Mouse (Mus musculus) CH12.LX (cell line): ENCODE measurements at regions not wholly inside any gene's neighbourhood (a gene's known extent, or its start where the extent isn't known, plus 50 kb on each side); places are given as distances from the start of the nearest gene placed in this dataset.

ENCODE experiments used
- DNase-seq: peaks from one replicate; pipeline ENCODE4 v3.0.0-alpha.2; 2013; ENCODE audit errors: extremely low read depth
- H3K27ac ChIP-seq: 2 replicates; pipeline ENCODE4 v1.5.1; 2012; ENCODE audit warnings: low read depth, mild to moderate bottlenecking, control low read depth, moderate library complexity; ENCODE audit not compliant: insufficient read depth
- H3K27me3 ChIP-seq: replicated peaks from 2 replicates; pipeline ENCODE3; 2012; ENCODE audit warnings: inconsistent platforms
- H3K36me3 ChIP-seq, 2 experiments: replicated peaks in 1 of 2; 2 replicates each; pipeline versions ENCODE3 to v1.6.1; 2012; ENCODE audit warnings: inconsistent platforms in 1 of 2, low read length in 1 of 2, mild to moderate bottlenecking in 1 of 2, mixed read lengths in 1 of 2, moderate library complexity in 1 of 2; ENCODE audit not compliant: control insufficient read depth in 1 of 2, insufficient read depth in 1 of 2
- H3K4me1 ChIP-seq, 2 experiments: 2 replicates each; pipeline ENCODE4 v1.6.1; 2012; ENCODE audit warnings: inconsistent platforms in 1 of 2, moderate library complexity in 1 of 2; ENCODE audit not compliant: insufficient read depth in 2 of 2, control insufficient read depth in 1 of 2
- H3K4me2 ChIP-seq: 2 replicates; pipeline ENCODE4 v1.6.1; 2012; ENCODE audit warnings: low read depth, mild to moderate bottlenecking, control low read depth; ENCODE audit not compliant: poor library complexity, insufficient read depth, severe bottlenecking
- H3K4me3 ChIP-seq, 3 experiments: fragments of 150-350 bp in 1 of 3; sonication (generic) in 1 of 3; replicated peaks in 1 of 3; 2 replicates each; pipeline versions ENCODE3 to v1.5.1; 2011 to 2012; ENCODE audit warnings: low read depth in 2 of 3, low read length in 2 of 3, mild to moderate bottlenecking in 2 of 3, moderate library complexity in 2 of 3, control low read depth in 1 of 3, improper control_type of control experiment in 1 of 3, inconsistent platforms in 1 of 3, mixed read lengths in 1 of 3; ENCODE audit not compliant: poor library complexity in 1 of 3
- H3K79me2 ChIP-seq: replicated peaks from 2 replicates; pipeline ENCODE4 v1.6.1; 2012; ENCODE audit warnings: mild to moderate bottlenecking, moderate library complexity; ENCODE audit not compliant: control insufficient read depth, poor library complexity, insufficient read depth, severe bottlenecking; ENCODE audit errors: extremely low read depth
- H3K9ac ChIP-seq: 2 replicates; pipeline ENCODE4 v1.6.1; 2012; ENCODE audit warnings: low read depth, mild to moderate bottlenecking, control low read depth, moderate library complexity; ENCODE audit not compliant: insufficient read depth
- H3K9me3 ChIP-seq: replicated peaks from 2 replicates; pipeline ENCODE3; 2012; ENCODE audit warnings: low read length, inconsistent platforms, mixed read lengths
- BHLHE40 ChIP-seq: IDR thresholded peaks from 2 replicates; pipeline ENCODE4 v1.6.1; 2011; ENCODE audit warnings: mild to moderate bottlenecking, low read depth, low read length, improper control_type of control experiment
- CHD1 ChIP-seq: IDR thresholded peaks from 2 replicates; pipeline ENCODE4 v1.6.1; 2012; ENCODE audit warnings: low read depth, low read length, improper control_type of control experiment, inconsistent platforms
- CTCF ChIP-seq, 2 experiments: IDR thresholded peaks in 1 of 2; conservative IDR thresholded peaks in 1 of 2; 2 replicates each; pipeline ENCODE4 v1.5.1; 2011 to 2012; ENCODE audit warnings: low read depth in 2 of 2, low read length in 2 of 2, improper control_type of control experiment in 1 of 2, inconsistent platforms in 1 of 2, mild to moderate bottlenecking in 1 of 2, moderate library complexity in 1 of 2
- ELF1 ChIP-seq: IDR thresholded peaks from 2 replicates; pipeline ENCODE4 v1.6.1; 2014; ENCODE audit warnings: low read depth, mild to moderate bottlenecking, inconsistent platforms, low read length, improper control_type of control experiment
- ETS1 ChIP-seq: conservative IDR thresholded peaks from 2 replicates; pipeline ENCODE4 v1.6.1; 2012; ENCODE audit warnings: low read depth, mild to moderate bottlenecking, inconsistent platforms, low read length, improper control_type of control experiment, moderate library complexity
- HCFC1 ChIP-seq: IDR thresholded peaks from 2 replicates; pipeline ENCODE4 v1.6.1; 2012; ENCODE audit warnings: low read depth, mild to moderate bottlenecking, inconsistent platforms, low read length, improper control_type of control experiment
- KAT2A ChIP-seq: IDR thresholded peaks from 2 replicates; pipeline ENCODE4 v1.6.1; 2012; ENCODE audit warnings: low read length, improper control_type of control experiment, inconsistent platforms; ENCODE audit not compliant: insufficient replicate concordance
- POLR2A ChIP-seq: IDR thresholded peaks from 2 replicates; pipeline ENCODE4 v1.6.1; 2011; ENCODE audit warnings: low read depth, mild to moderate bottlenecking, improper control_type of control experiment, low read length
- POLR2AphosphoS2 ChIP-seq: IDR thresholded peaks from 2 replicates; pipeline ENCODE4 v1.6.1; 2011; ENCODE audit warnings: low read depth, low read length, improper control_type of control experiment
- SIN3A ChIP-seq: IDR thresholded peaks from 2 replicates; pipeline ENCODE4 v1.6.1; 2012; ENCODE audit warnings: low read length, improper control_type of control experiment, inconsistent platforms
- TBP ChIP-seq: conservative IDR thresholded peaks from 2 replicates; pipeline ENCODE4 v1.6.1; 2011; ENCODE audit warnings: low read depth, low read length, improper control_type of control experiment
- UBTF ChIP-seq: IDR thresholded peaks from 2 replicates; pipeline ENCODE4 v1.6.1; 2012; ENCODE audit warnings: low read depth, mild to moderate bottlenecking, inconsistent platforms, low read length, improper control_type of control experiment, moderate library complexity
- USF1 ChIP-seq: IDR thresholded peaks from 2 replicates; pipeline ENCODE4 v1.6.1; 2014; ENCODE audit warnings: low read depth, mild to moderate bottlenecking, inconsistent platforms, low read length, improper control_type of control experiment
- ZKSCAN1 ChIP-seq: IDR thresholded peaks from 2 replicates; pipeline ENCODE4 v1.6.1; 2012; ENCODE audit warnings: low read depth, inconsistent platforms, low read length, improper control_type of control experiment, borderline replicate concordance
- dilution Hi-C: fragments of 300-500 bp; cut with MboI; formaldehyde crosslinking; loops from 2 replicates; pipeline ENCODE4 v1.14.3; 2020; ENCODE audit warnings: low sequenced_read_pairs; ENCODE audit not compliant: extremely low pct_unique_long_range_greater_than_20kb, extremely low pct_ligation_motif_present
- in situ Hi-C: fragments of 300-500 bp; cut with MboI; formaldehyde crosslinking; loops from 3 replicates; pipeline ENCODE4 v1.14.3; 2019; ENCODE audit warnings: low sequenced_read_pairs, low pct_ligation_motif_present, low pct_unique_long_range_greater_than_20kb, mixed read lengths

GRCm38 (mm10) chr15:88379951-88380623, 220.0 kb upstream of the Zdhhc25 start:
- H3K4me3 ChIP-seq: no peak overlapping the region
- no peak overlapping the region for H3K9ac ChIP-seq
- H3K9me3 ChIP-seq: peaks cover 75% of the 10 kb centered on the region
- H3K4me2 ChIP-seq: no peak overlapping the region
- H3K79me2 ChIP-seq: no peaks in the 10 kb centered on the region
- in situ Hi-C loops: no loop called here
- H3K27me3 ChIP-seq: peaks cover 1% of the 10 kb centered on the region
- dilution Hi-C loops: no loop called here
- H3K4me1 ChIP-seq: no peaks in the 10 kb centered on the region
- H3K27ac ChIP-seq: no peak overlapping the region
- TF ChIP-seq SIN3A: no peak
- no peak for TF ChIP-seq USF1
- no peak for TF ChIP-seq ZKSCAN1
- TF ChIP-seq HCFC1: no peak
- TF ChIP-seq ELF1: no peak
- TF ChIP-seq UBTF: no peak
- no peak for TF ChIP-seq TBP
- no peaks in the 10 kb centered on the region for H3K36me3 ChIP-seq
- DNase-seq: no peak

GRCm38 (mm10) chr15:88381419-88381818, 218.7 kb upstream of the Zdhhc25 start:
- Histone ChIP-seq H3K27ac (no peak overlapping the region), H3K4me2 (no peak overlapping the region), H3K79me2 (no peaks in the 10 kb centered on the region), H3K27me3 (peaks cover 1% of the 10 kb centered on the region), H3K4me1 (no peaks in the 10 kb centered on the region), H3K9ac (no peak overlapping the region), H3K4me3 (no peak overlapping the region), H3K36me3 (no peaks in the 10 kb centered on the region), H3K9me3 (peaks cover 73% of the 10 kb centered on the region)
- in situ Hi-C loops (no loop called here), dilution Hi-C loops (no loop called here)
- no peak for DNase-seq
- TF ChIP-seq BHLHE40 (no peak), KAT2A (no peak), CTCF (conservative IDR thresholded peaks at IDR 0.05 in 1 of 2, IDR thresholded peaks at IDR 0.05 in 1 of 2; ENCODE audit: low read depth in 2 of 2, low read length in 2 of 2) (no peak), CHD1 (no peak), HCFC1 (no peak), POLR2A (no peak)

GRCm38 (mm10) chr15:88385943-88386342, 214.2 kb upstream of the Zdhhc25 start:
- H3K27ac ChIP-seq: no peak overlapping the region
- no peaks in the 10 kb centered on the region for H3K4me1 ChIP-seq
- H3K4me2 ChIP-seq: no peak overlapping the region
- no peaks in the 10 kb centered on the region for H3K27me3 ChIP-seq
- in situ Hi-C loops: no loop called here
- no peaks in the 10 kb centered on the region for H3K36me3 ChIP-seq
- no peak for TF ChIP-seq ETS1
- no peak for TF ChIP-seq POLR2AphosphoS2
- no peak for DNase-seq
- peaks cover 57% of the 10 kb centered on the region for H3K9me3 ChIP-seq
- dilution Hi-C loops: no loop called here
- no peak overlapping the region for H3K4me3 ChIP-seq
- H3K79me2 ChIP-seq: no peaks in the 10 kb centered on the region
- H3K9ac ChIP-seq: no peak overlapping the region
